Mouse (Mus musculus): ENCODE data around the gene Glod5.

- TF ChIP-seq EP300 (optimal IDR thresholded peaks at IDR 0.05) (no peak), CTCF (IDR thresholded peaks at IDR 0.05; ENCODE audit: low read depth) (no peak)
Measured at GRCm38 (mm10) chrX:7966161-7966560, 52.1 kb downstream of the Glod5 start.

Data from stomach, postnatal 0 days (tissue).